Mouse (Mus musculus) heart, embryonic 11.5 days (tissue): ENCODE data around the gene Unc13a. TPM values are rescaled to one million over a fixed set of nuclear protein-coding genes. Genes with fewer than 3 reads are reported as not detected.
"Not testable (repeated sequence)": the region's sequence is repeated elsewhere in the genome, so short reads cannot be mapped to it uniquely, and the experiment has no call there.

Experiments
- ATAC-seq: fragments of 200-750 bp; cut with Nextera tagmentation; replicated peaks from 2 replicates; pipeline ENCODE4 v1.8.0; 2017; ENCODE audit warnings: moderate library complexity; ENCODE audit not compliant: insufficient number of reproducible peaks, low FRiP score, low TSS enrichment
- H3K27ac ChIP-seq: fragments of 300-500 bp; sonication (generic); 2 replicates; pipeline ENCODE4 v1.5.1; 2014; ENCODE audit warnings: mild to moderate bottlenecking, low read depth, low read length
- H3K27me3 ChIP-seq: fragments of 300-500 bp; sonication (generic); 2 replicates; pipeline ENCODE4 v1.6.1; 2014; ENCODE audit warnings: mild to moderate bottlenecking, low read length, mixed read lengths; ENCODE audit not compliant: control insufficient read depth, insufficient read depth
- H3K36me3 ChIP-seq: fragments of 300-500 bp; sonication (generic); 2 replicates; pipeline ENCODE4 v1.6.1; 2014; ENCODE audit warnings: mild to moderate bottlenecking, low read length, moderate library complexity, mixed read lengths; ENCODE audit not compliant: control insufficient read depth, insufficient read depth
- H3K4me1 ChIP-seq: fragments of 300-500 bp; sonication (generic); 2 replicates; pipeline ENCODE4 v1.6.1; 2014; ENCODE audit warnings: low read length; ENCODE audit not compliant: control insufficient read depth, insufficient read depth
- H3K4me2 ChIP-seq: fragments of 300-500 bp; sonication (generic); 2 replicates; pipeline ENCODE4 v1.6.1; 2014; ENCODE audit warnings: mild to moderate bottlenecking, moderate library complexity
- H3K4me3 ChIP-seq: fragments of 300-500 bp; sonication (generic); 2 replicates; pipeline ENCODE4 v1.5.1; 2014; ENCODE audit warnings: low read depth, low read length
- H3K9ac ChIP-seq: fragments of 300-500 bp; sonication (generic); 2 replicates; pipeline ENCODE4 v1.6.1; 2014; ENCODE audit warnings: mild to moderate bottlenecking, low read depth, low read length, moderate library complexity
- H3K9me3 ChIP-seq: fragments of 300-500 bp; sonication (generic); replicated peaks from 2 replicates; pipeline ENCODE4 v1.6.1; 2016; ENCODE audit warnings: low read length; ENCODE audit not compliant: control insufficient read depth
- WGBS: fragments of 180-500 bp; shearing (Covaris S2); extraction: QIAGEN DNeasy Blood & Tissue Kit; methylation state at CpG from one replicate; pipeline ENCODE4 v1.1.7; 2014; ENCODE audit not compliant: insufficient replicate concordance; 5-methylcytosine and 5-hydroxymethylcytosine counted together
- polyA plus RNA-seq: library from polyadenylated mRNA; unstranded; fragments of >200 nt; fragmentation: Nextera tagmentation; extraction: Ambion mirVana; gene quantifications from 2 replicates; pipeline ENCODE4 v1.2.1, GENCODE M21; 2014

The Unc13a gene
- polyA plus RNA-seq, 1 experiment from 2014 or later = 0.63 TPM

- H3K27ac ChIP-seq, H3K9me3 ChIP-seq, H3K9ac ChIP-seq, H3K36me3 ChIP-seq, H3K4me3 ChIP-seq, ATAC-seq, H3K4me1 ChIP-seq, H3K4me2 ChIP-seq: not testable (repeated sequence)
- WGBS = 60% methylated on average over 12 of the region's 12 CpGs
- peaks cover 65% of the 10 kb centered on the region for H3K27me3 ChIP-seq
Observed at GRCm38 (mm10) chr8:71695456-71695855, 23.9 kb upstream of the Unc13a start.

- WGBS = 13% methylated on average over 67 of the region's 68 CpGs
Observed at GRCm38 (mm10) chr8:71693166-71694041, 21.8 kb upstream of the Unc13a start.

GRCm38 (mm10) chr8:71692509-71692908 lies 21.0 kb upstream of the Unc13a start:
- Histone ChIP-seq H3K4me1 (peaks cover 7% of the 10 kb centered on the region; the same call in 1 of the 2 replicates), H3K36me3 (no peaks in the 10 kb centered on the region), H3K9ac (no peak overlapping the region), H3K27ac (no peak overlapping the region), H3K27me3 (peaks cover 82% of the 10 kb centered on the region), H3K4me2 (no peak overlapping the region), H3K9me3 (no peaks in the 10 kb centered on the region), H3K4me3 (no peak overlapping the region)
- ATAC-seq = no peak
- WGBS = 8% methylated on average over 30 of the region's 30 CpGs

More at GRCm38 (mm10) chr8:71693166-71694041, 21.8 kb upstream of the Unc13a start:
- 0 out of 2 replicates have a peak, but pooled peaks have one; percentile 26 for ATAC-seq
- no peaks in the 10 kb centered on the region for H3K9me3 ChIP-seq
- H3K4me2 ChIP-seq = peak overlapping the region; percentile 25
- H3K27ac ChIP-seq = no peak overlapping the region
- peak overlapping the region; percentile 8 for H3K4me3 ChIP-seq
- 0 out of 2 replicates have a peak, but pooled peaks cover 3% of the 10 kb centered on the region for H3K4me1 ChIP-seq
- H3K27me3 ChIP-seq = peaks cover 73% of the 10 kb centered on the region
- H3K9ac ChIP-seq = no peak overlapping the region
- H3K36me3 ChIP-seq = no peaks in the 10 kb centered on the region

- no peak within 1 kb of the TSS for H3K4me2 ChIP-seq
- no peak within 1 kb of the TSS for H3K27ac ChIP-seq
- H3K36me3 ChIP-seq = no peaks in the 10 kb centered on the region
- no peak within 1 kb of the TSS for H3K4me3 ChIP-seq
- peaks cover 15% of the 10 kb centered on the region for H3K4me1 ChIP-seq
- peaks cover 100% of the 10 kb centered on the region for H3K27me3 ChIP-seq
- no peaks in the 10 kb centered on the region for H3K9me3 ChIP-seq
- no peak for ATAC-seq
- H3K9ac ChIP-seq = no peak within 1 kb of the TSS
- 8% methylated on average over 33 of the region's 33 CpGs for WGBS
Observed at GRCm38 (mm10) chr8:71689028-71689427, 17.5 kb upstream of the Unc13a start, which contains the start of gene Insl3. TSS of gene Insl3 (plus strand) at chr8:71689214.

- H3K9ac ChIP-seq = no peak overlapping the region
- H3K9me3 ChIP-seq = no peaks in the 10 kb centered on the region
- H3K27ac ChIP-seq = no peak overlapping the region
- H3K4me3 ChIP-seq = no peak overlapping the region
- ATAC-seq = no peak
- peaks cover 14% of the 10 kb centered on the region for H3K4me1 ChIP-seq
- peaks cover 100% of the 10 kb centered on the region for H3K27me3 ChIP-seq
- WGBS = 4% methylated on average over 8 of the region's 8 CpGs
- no peaks in the 10 kb centered on the region for H3K36me3 ChIP-seq
- H3K4me2 ChIP-seq = no peak overlapping the region
Observed at GRCm38 (mm10) chr8:71687616-71688015, 16.1 kb upstream of the Unc13a start.

- 4% methylated on average over 23 of the region's 23 CpGs for WGBS
- Histone ChIP-seq H3K36me3 (no peaks in the 10 kb centered on the region), H3K27ac (no peak overlapping the region), H3K4me2 (peak overlapping the region; percentile 56), H3K9ac (no peak overlapping the region), H3K4me3 (peak overlapping the region; percentile 15), H3K27me3 (peaks cover 100% of the 10 kb centered on the region), H3K4me1 (peaks cover 12% of the 10 kb centered on the region), H3K9me3 (no peaks in the 10 kb centered on the region)
- peak; percentile 43 for ATAC-seq
Observed at GRCm38 (mm10) chr8:71686143-71686734, 14.7 kb upstream of the Unc13a start.

DNA sequence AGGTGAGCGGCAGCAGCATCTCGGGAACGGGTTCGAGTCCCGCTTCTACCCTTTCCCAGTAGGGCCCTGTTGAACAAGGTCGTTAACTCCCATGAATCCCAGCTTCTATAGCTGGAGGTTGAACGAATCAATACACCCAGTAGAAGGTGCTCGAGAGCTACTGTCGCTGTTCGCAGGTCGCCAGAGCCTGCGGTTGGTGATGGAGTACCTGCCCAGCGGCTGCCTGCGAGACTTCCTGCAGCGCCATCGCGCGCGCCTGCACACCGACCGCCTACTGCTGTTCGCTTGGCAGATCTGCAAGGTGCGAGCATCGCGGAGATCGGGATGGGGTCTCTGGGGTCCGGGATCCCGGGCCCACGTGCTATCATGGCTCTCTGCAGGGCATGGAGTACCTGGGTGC lies 14.0 kb upstream of the Unc13a start:
- no peak; the same call in 1 of the 2 replicates for ATAC-seq
- Histone ChIP-seq H3K4me2 (peak overlapping the region; percentile 56), H3K4me3 (peak overlapping the region; percentile 15), H3K27ac (no peak overlapping the region), H3K36me3 (no peaks in the 10 kb centered on the region), H3K27me3 (peaks cover 100% of the 10 kb centered on the region), H3K9ac (no peak overlapping the region), H3K9me3 (no peaks in the 10 kb centered on the region), H3K4me1 (peaks cover 15% of the 10 kb centered on the region)
- 6% methylated on average over 29 of the region's 29 CpGs for WGBS

DNA sequence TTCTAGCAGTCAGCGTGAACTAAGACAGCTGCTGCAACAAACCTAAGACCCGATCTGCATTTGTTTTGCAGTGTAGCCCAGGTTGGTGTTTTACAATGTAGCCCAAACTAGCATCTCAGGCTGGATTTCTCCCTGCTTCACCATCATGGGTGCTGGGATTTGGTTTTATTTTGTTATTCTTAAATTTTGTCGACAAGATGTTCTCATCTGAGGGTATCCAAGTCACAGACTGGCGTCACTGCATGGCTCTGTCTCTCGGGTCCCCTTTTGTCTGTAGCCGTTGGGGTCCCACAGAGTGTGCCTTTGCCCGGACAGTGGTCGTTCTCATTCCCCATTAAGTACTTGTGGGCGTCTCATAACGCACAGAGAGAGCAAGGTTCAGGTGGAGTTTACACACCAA lies 13.1 kb upstream of the Unc13a start:
- H3K4me3 ChIP-seq = no peak overlapping the region
- H3K27me3 ChIP-seq = peaks cover 99% of the 10 kb centered on the region
- peaks cover 20% of the 10 kb centered on the region for H3K4me1 ChIP-seq
- H3K36me3 ChIP-seq = no peaks in the 10 kb centered on the region
- no peak overlapping the region for H3K4me2 ChIP-seq
- H3K27ac ChIP-seq = no peak overlapping the region
- ATAC-seq = no peak
- no peak overlapping the region for H3K9ac ChIP-seq
- WGBS = 29% methylated on average over 10 of the region's 10 CpGs
- H3K9me3 ChIP-seq = no peaks in the 10 kb centered on the region
